Mouse (Mus musculus): ENCODE measurements at regions not wholly inside any gene's neighbourhood (a gene's known extent, or its start where the extent isn't known, plus 50 kb on each side); places are given as distances from the start of the nearest gene placed in this dataset.

GRCm38 (mm10) chr2:50656351-50656750 is 359.8 kb upstream of the Mmadhc start:
- ATAC-seq (replicated peaks; ENCODE audit: insufficient number of reproducible peaks, insufficient read depth, low FRiP score, low read depth) = no peak
- 65% methylated on average over 6 of the region's 6 CpGs for WGBS
- H3K27ac ChIP-seq = no peak overlapping the region
- H3K4me3 ChIP-seq = no peak overlapping the region
- H3K36me3 ChIP-seq = no peaks in the 10 kb centered on the region
- no peak overlapping the region for H3K4me2 ChIP-seq
- H3K27me3 ChIP-seq = no peaks in the 10 kb centered on the region
- no peak overlapping the region for H3K9ac ChIP-seq
- 0 out of 2 replicates have a peak, but pooled peaks cover 2% of the 10 kb centered on the region for H3K4me1 ChIP-seq (replicated peaks)
- H3K9me3 ChIP-seq (replicated peaks) = no peaks in the 10 kb centered on the region

GRCm38 (mm10) chr2:50654953-50655324 is 358.3 kb upstream of the Mmadhc start:
- no peak overlapping the region for H3K4me2 ChIP-seq
- no peaks in the 10 kb centered on the region for H3K9me3 ChIP-seq (replicated peaks)
- H3K36me3 ChIP-seq = no peaks in the 10 kb centered on the region
- ATAC-seq (replicated peaks; ENCODE audit: insufficient number of reproducible peaks, insufficient read depth, low FRiP score, low read depth) = no peak
- 72% methylated on average over 7 of the region's 7 CpGs for WGBS
- no peak overlapping the region for H3K27ac ChIP-seq
- H3K9ac ChIP-seq = no peak overlapping the region
- no peaks in the 10 kb centered on the region for H3K27me3 ChIP-seq
- 0 out of 2 replicates have a peak, but pooled peaks cover 2% of the 10 kb centered on the region for H3K4me1 ChIP-seq (replicated peaks)
- H3K4me3 ChIP-seq = no peak overlapping the region

GRCm38 (mm10) chr2:50654221-50654952 is 357.8 kb upstream of the Mmadhc start:
- H3K36me3 ChIP-seq = no peaks in the 10 kb centered on the region
- no peak overlapping the region for H3K27ac ChIP-seq
- no peak overlapping the region for H3K9ac ChIP-seq
- no peaks in the 10 kb centered on the region for H3K27me3 ChIP-seq
- no peak for ATAC-seq (replicated peaks; ENCODE audit: insufficient number of reproducible peaks, insufficient read depth, low FRiP score, low read depth)
- H3K4me1 ChIP-seq (replicated peaks) = 0 out of 2 replicates have a peak, but pooled peaks cover 2% of the 10 kb centered on the region
- H3K4me3 ChIP-seq = no peak overlapping the region
- no peak overlapping the region for H3K4me2 ChIP-seq
- 72% methylated on average over 8 of the region's 8 CpGs for WGBS
- no peaks in the 10 kb centered on the region for H3K9me3 ChIP-seq (replicated peaks)

- no peak overlapping the region for H3K9ac ChIP-seq
- no peaks in the 10 kb centered on the region for H3K36me3 ChIP-seq
- no peak overlapping the region for H3K27ac ChIP-seq
- H3K4me3 ChIP-seq = no peak overlapping the region
- 89% methylated on average over 3 of the region's 3 CpGs for WGBS
- H3K27me3 ChIP-seq = no peaks in the 10 kb centered on the region
- no peaks in the 10 kb centered on the region for H3K9me3 ChIP-seq (replicated peaks)
- ATAC-seq (replicated peaks; ENCODE audit: insufficient number of reproducible peaks, insufficient read depth, low FRiP score, low read depth) = no peak
- H3K4me1 ChIP-seq (replicated peaks) = 0 out of 2 replicates have a peak, but pooled peaks cover 2% of the 10 kb centered on the region
- H3K4me2 ChIP-seq = no peak overlapping the region
These were observed 356.6 kb upstream of the Mmadhc start for GRCm38 (mm10) chr2:50653121-50653615.

- H3K9me3 ChIP-seq (replicated peaks) = no peaks in the 10 kb centered on the region
- H3K27me3 ChIP-seq = no peaks in the 10 kb centered on the region
- 76% methylated on average over 3 of the region's 3 CpGs for WGBS
- ATAC-seq (replicated peaks; ENCODE audit: insufficient number of reproducible peaks, insufficient read depth, low FRiP score, low read depth) = no peak
- no peaks in the 10 kb centered on the region for H3K36me3 ChIP-seq
- H3K9ac ChIP-seq = no peak overlapping the region
- no peak overlapping the region for H3K4me2 ChIP-seq
- H3K27ac ChIP-seq = no peak overlapping the region
- no peaks in the 10 kb centered on the region for H3K4me1 ChIP-seq (replicated peaks)
- H3K4me3 ChIP-seq = no peak overlapping the region
These were observed 353.1 kb upstream of the Mmadhc start for GRCm38 (mm10) chr2:50649656-50650055.

GRCm38 (mm10) chr2:50643219-50643618 is 346.6 kb upstream of the Mmadhc start:
- no peak overlapping the region for H3K4me3 ChIP-seq
- WGBS = 77% methylated on average over 5 of the region's 5 CpGs
- H3K9me3 ChIP-seq (replicated peaks) = no peaks in the 10 kb centered on the region
- no peak overlapping the region for H3K9ac ChIP-seq
- no peaks in the 10 kb centered on the region for H3K27me3 ChIP-seq
- no peak overlapping the region for H3K27ac ChIP-seq
- no peak for ATAC-seq (replicated peaks; ENCODE audit: insufficient number of reproducible peaks, insufficient read depth, low FRiP score, low read depth)
- no peaks in the 10 kb centered on the region for H3K4me1 ChIP-seq (replicated peaks)
- no peaks in the 10 kb centered on the region for H3K36me3 ChIP-seq
- H3K4me2 ChIP-seq = no peak overlapping the region

- H3K9ac ChIP-seq = no peak overlapping the region
- no peak overlapping the region for H3K4me2 ChIP-seq
- ATAC-seq (replicated peaks; ENCODE audit: insufficient number of reproducible peaks, insufficient read depth, low FRiP score, low read depth) = no peak
- H3K9me3 ChIP-seq (replicated peaks) = no peaks in the 10 kb centered on the region
- H3K36me3 ChIP-seq = no peaks in the 10 kb centered on the region
- no peak overlapping the region for H3K27ac ChIP-seq
- no peaks in the 10 kb centered on the region for H3K4me1 ChIP-seq (replicated peaks)
- no peaks in the 10 kb centered on the region for H3K27me3 ChIP-seq
- no peak overlapping the region for H3K4me3 ChIP-seq
- WGBS = 56% methylated on average over 2 of the region's 2 CpGs
These were observed 345.6 kb upstream of the Mmadhc start for GRCm38 (mm10) chr2:50642198-50642597.

- no peaks in the 10 kb centered on the region for H3K27me3 ChIP-seq
- no peaks in the 10 kb centered on the region for H3K4me1 ChIP-seq (replicated peaks)
- H3K4me2 ChIP-seq = no peak overlapping the region
- no peak overlapping the region for H3K9ac ChIP-seq
- no peaks in the 10 kb centered on the region for H3K36me3 ChIP-seq
- no peaks in the 10 kb centered on the region for H3K9me3 ChIP-seq (replicated peaks)
- ATAC-seq (replicated peaks; ENCODE audit: insufficient number of reproducible peaks, insufficient read depth, low FRiP score, low read depth) = no peak
- 70% methylated on average over 2 of the region's 2 CpGs for WGBS
- no peak overlapping the region for H3K4me3 ChIP-seq
- H3K27ac ChIP-seq = no peak overlapping the region
These were observed 339.3 kb upstream of the Mmadhc start for GRCm38 (mm10) chr2:50635896-50636295.

GRCm38 (mm10) chr2:50631786-50632185 is 335.2 kb upstream of the Mmadhc start:
- H3K9me3 ChIP-seq (replicated peaks) = no peaks in the 10 kb centered on the region
- no peak overlapping the region for H3K9ac ChIP-seq
- no peak overlapping the region for H3K4me2 ChIP-seq
- no peak overlapping the region for H3K4me3 ChIP-seq
- H3K36me3 ChIP-seq = no peaks in the 10 kb centered on the region
- no peaks in the 10 kb centered on the region for H3K27me3 ChIP-seq
- no peak overlapping the region for H3K27ac ChIP-seq
- no peaks in the 10 kb centered on the region for H3K4me1 ChIP-seq (replicated peaks)
- no peak for ATAC-seq (replicated peaks; ENCODE audit: insufficient number of reproducible peaks, insufficient read depth, low FRiP score, low read depth)

GRCm38 (mm10) chr2:50627501-50627900 is 330.9 kb upstream of the Mmadhc start:
- no peak overlapping the region for H3K9ac ChIP-seq
- no peak overlapping the region for H3K4me3 ChIP-seq
- no peak overlapping the region for H3K4me2 ChIP-seq
- no peak overlapping the region for H3K27ac ChIP-seq
- no peaks in the 10 kb centered on the region for H3K9me3 ChIP-seq (replicated peaks)
- no peaks in the 10 kb centered on the region for H3K4me1 ChIP-seq (replicated peaks)
- no peaks in the 10 kb centered on the region for H3K36me3 ChIP-seq
- 55% methylated on average over 2 of the region's 2 CpGs for WGBS
- H3K27me3 ChIP-seq = no peaks in the 10 kb centered on the region
- ATAC-seq (replicated peaks; ENCODE audit: insufficient number of reproducible peaks, insufficient read depth, low FRiP score, low read depth) = no peak

GRCm38 (mm10) chr2:50625233-50625749 is 328.7 kb upstream of the Mmadhc start:
- no peaks in the 10 kb centered on the region for H3K27me3 ChIP-seq
- no peaks in the 10 kb centered on the region for H3K4me1 ChIP-seq (replicated peaks)
- no peak overlapping the region for H3K4me2 ChIP-seq
- ATAC-seq (replicated peaks; ENCODE audit: insufficient number of reproducible peaks, insufficient read depth, low FRiP score, low read depth) = no peak
- H3K4me3 ChIP-seq = no peak overlapping the region
- no peak overlapping the region for H3K27ac ChIP-seq
- H3K36me3 ChIP-seq = no peaks in the 10 kb centered on the region
- WGBS = 62% methylated on average over 5 of the region's 5 CpGs
- no peak overlapping the region for H3K9ac ChIP-seq
- H3K9me3 ChIP-seq (replicated peaks) = no peaks in the 10 kb centered on the region

- Histone ChIP-seq H3K36me3 (no peaks in the 10 kb centered on the region), H3K4me1 (replicated peaks) (no peaks in the 10 kb centered on the region), H3K4me2 (no peak overlapping the region), H3K27ac (no peak overlapping the region), H3K27me3 (no peaks in the 10 kb centered on the region), H3K9ac (no peak overlapping the region), H3K4me3 (no peak overlapping the region), H3K9me3 (replicated peaks) (no peaks in the 10 kb centered on the region)
- no peak for ATAC-seq (replicated peaks; ENCODE audit: insufficient number of reproducible peaks, insufficient read depth, low FRiP score, low read depth)
- 37% methylated on average over 1 of the region's 1 CpGs for WGBS
These were observed 312.5 kb upstream of the Mmadhc start for GRCm38 (mm10) chr2:50609086-50609485.

All from heart, embryonic 15.5 days (tissue).